Mouse (Mus musculus) cortical plate, adult 2 months (tissue): ENCODE results near the gene Gfod1. TPM values are rescaled to one million over a fixed set of nuclear protein-coding genes. Genes with fewer than 3 reads are reported as not detected.
A peak's percentile ranks its signal among the peaks of the same experiment; 100 is the strongest.

ENCODE experiments used
- H3K27ac ChIP-seq: fragments of 200-500 bp; 2 replicates; pipeline ENCODE4 v1.5.1; 2012; ENCODE audit warnings: low read length, control low read depth, inconsistent platforms; ENCODE audit not compliant: insufficient read depth
- H3K4me1 ChIP-seq: fragments of 200-500 bp; 2 replicates; pipeline ENCODE4 v1.6.1; 2011; ENCODE audit warnings: low read length; ENCODE audit not compliant: control insufficient read depth, insufficient read depth
- H3K4me3 ChIP-seq: fragments of 200-500 bp; 2 replicates; pipeline ENCODE4 v1.5.1; 2011; ENCODE audit warnings: mild to moderate bottlenecking, low read length, control low read depth; ENCODE audit not compliant: insufficient read depth
- CTCF ChIP-seq: fragments of 200-500 bp; IDR thresholded peaks from 2 replicates; pipeline ENCODE4 v1.5.1; 2011; ENCODE audit warnings: mild to moderate bottlenecking, control low read depth, low read length; ENCODE audit not compliant: insufficient read depth; ENCODE audit errors: extremely low read depth
- POLR2A ChIP-seq: fragments of 200-500 bp; IDR thresholded peaks from 2 replicates; pipeline ENCODE4 v1.6.1; 2011; ENCODE audit warnings: mild to moderate bottlenecking, low read length, control low read depth; ENCODE audit not compliant: insufficient read depth; ENCODE audit errors: extremely low read depth
- polyA plus RNA-seq: library from polyadenylated mRNA; depleted of rRNA; stranded (reverse); fragments of >200 nt; gene quantifications from 2 replicates; pipeline ENCODE4 v1.2.3, GENCODE M21; 2012

The Gfod1 gene
- polyA plus RNA-seq, 1 experiment, result 39.7 TPM

DNA sequence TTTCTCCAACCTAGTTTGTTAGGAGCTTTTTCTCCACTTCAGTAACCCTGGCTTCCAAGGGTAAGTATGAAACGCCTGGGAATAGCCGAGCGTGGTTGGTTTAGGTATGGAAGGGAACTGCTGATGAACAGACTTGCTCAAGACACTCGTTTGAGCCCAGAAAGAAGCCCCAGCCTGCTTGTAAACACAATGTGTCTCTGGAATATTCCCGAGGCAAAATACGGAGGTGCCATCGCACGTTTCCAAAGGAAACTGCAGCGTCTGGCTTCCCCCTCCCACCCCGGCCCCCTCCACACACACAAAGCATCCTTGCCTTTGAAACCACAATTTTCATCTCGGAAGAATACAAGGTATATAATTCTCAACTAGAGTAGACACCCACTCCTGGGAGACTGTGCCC lies 1.7 kb downstream of the Gfod1 start:
- Histone ChIP-seq H3K4me1 (peaks cover 8% of the 10 kb centered on the region), H3K4me3 (peak overlapping the region; percentile 79), H3K27ac (0 out of 2 replicates have a peak overlapping the region, but pooled peaks have one; percentile 73)
- no peak for TF ChIP-seq CTCF
- TF ChIP-seq POLR2A, result no peak

DNA sequence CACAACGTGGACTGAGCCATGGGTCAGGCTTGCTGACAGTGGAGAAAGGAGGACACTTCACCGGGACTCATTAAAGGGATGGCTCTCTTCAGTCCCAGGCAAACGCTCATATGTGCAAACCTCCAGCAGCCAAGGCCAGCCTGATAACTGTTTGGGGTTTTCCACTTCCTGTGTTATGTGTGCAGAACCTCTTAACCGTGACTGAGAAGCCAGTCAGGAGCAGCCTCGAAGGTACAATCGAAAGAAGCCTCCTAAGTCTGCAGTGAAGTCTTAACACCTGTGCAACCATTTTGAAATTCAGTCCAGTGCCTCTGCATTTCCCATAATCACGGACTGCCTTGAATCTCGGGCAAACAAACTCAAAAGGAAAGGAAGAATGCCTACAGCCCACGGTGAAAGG lies 3.1 kb downstream of the Gfod1 start:
- H3K4me3 ChIP-seq, result peak overlapping the region; percentile 79
- TF ChIP-seq POLR2A, result no peak
- TF ChIP-seq CTCF, result no peak
- peaks cover 11% of the 10 kb centered on the region for H3K4me1 ChIP-seq
- no peak overlapping the region for H3K27ac ChIP-seq

DNA sequence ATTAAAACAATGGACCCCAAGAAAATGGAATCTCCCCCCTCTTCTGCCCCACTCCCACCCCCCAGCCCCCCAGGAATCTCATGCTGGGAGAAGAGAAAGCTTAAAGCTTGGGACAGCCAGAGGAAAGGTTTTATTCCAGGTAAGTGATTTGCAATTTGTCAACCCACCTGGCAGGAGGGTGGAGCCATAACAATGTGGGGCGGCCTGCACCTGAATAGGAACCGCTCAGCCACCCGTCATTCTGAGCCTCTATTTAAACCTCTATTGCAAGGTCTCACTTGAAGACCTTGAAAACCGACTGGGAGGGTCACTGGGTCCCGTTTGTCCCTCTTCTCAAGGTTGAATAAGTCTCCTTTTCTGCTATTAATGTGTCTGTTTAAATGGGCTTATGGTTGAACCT lies 3.6 kb downstream of the Gfod1 start:
- Histone ChIP-seq H3K4me3 (peak overlapping the region; percentile 79), H3K4me1 (peaks cover 11% of the 10 kb centered on the region), H3K27ac (no peak overlapping the region)
- TF ChIP-seq CTCF (no peak), POLR2A (no peak)

DNA sequence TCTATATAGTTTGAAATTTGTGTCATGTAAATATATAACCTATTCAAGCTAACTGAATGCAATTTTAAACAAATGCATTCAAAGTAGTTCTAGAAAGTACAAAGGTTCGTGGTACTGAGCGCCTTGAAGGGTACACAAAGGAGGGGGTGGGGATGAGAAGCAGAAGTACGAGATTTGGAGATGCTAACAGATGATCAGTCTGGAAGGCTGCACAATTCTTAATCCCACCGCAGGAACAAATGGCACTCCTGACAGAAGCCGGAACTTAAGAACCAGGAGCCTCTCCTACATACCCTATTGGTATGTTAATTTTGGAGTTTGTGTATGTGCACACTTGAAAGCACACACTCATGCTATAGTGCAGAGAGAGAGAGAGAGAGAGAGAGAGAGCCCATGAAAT lies 4.8 kb downstream of the Gfod1 start:
- peaks cover 10% of the 10 kb centered on the region for H3K4me1 ChIP-seq
- no peak for TF ChIP-seq CTCF
- no peak for TF ChIP-seq POLR2A
- H3K27ac ChIP-seq, result no peak overlapping the region
- H3K4me3 ChIP-seq, result peak overlapping the region; percentile 79

DNA sequence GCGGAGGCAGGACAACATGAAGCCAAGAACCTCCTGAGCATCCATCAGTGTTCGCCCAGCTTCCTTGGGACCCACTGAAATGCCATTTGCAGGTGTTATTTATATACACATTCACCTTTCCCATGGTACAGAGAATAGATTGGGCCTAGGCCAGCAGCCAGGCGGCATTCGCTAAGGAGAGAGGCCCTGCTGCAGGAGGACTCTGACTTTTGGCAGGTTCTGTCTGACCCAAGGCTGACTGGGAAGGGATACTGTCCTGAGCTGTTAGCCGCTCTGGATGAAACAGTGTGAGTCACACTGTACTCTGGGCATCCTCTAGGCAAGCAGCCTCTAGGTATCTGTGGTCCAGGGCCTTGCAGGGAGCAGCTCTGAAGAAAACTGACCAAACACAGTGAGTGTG lies 6.4 kb downstream of the Gfod1 start:
- H3K4me1 ChIP-seq, result peaks cover 10% of the 10 kb centered on the region
- H3K4me3 ChIP-seq, result no peak overlapping the region
- TF ChIP-seq CTCF (no peak), POLR2A (no peak)
- no peak overlapping the region for H3K27ac ChIP-seq

DNA sequence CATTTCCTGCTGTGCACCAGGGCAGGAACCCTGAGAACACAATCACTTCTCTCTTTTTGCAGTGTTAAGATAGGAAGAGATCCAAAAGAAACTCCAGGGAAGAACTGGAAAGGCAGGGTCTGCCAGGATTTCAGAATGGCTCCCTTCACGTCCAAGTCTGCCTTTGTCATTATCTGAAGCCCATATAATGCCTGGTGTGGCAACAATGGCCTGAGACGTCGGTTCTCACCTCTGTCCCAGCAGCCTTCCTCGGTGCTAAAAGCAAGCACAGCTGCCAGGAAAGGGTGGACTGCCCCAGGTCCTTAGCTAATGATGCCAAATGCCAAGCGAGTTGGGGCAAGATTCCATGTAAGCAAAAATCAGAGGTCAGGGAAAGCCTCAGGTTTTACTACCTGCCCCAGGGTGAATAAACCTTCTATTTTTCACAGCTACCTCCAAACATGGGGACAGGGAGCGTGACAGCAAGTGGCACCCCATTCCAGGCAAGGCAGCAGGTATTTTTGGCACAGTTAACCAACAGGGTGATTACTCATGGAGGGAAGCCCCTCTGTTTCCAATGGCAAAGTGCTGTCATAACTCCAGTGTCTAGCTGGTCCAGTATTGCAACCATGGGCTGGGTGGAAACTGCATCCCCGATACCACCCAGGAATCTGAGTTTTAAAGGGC lies 7.7 kb downstream of the Gfod1 start:
- H3K4me3 ChIP-seq, result no peak overlapping the region
- no peak for TF ChIP-seq CTCF
- no peak for TF ChIP-seq POLR2A
- H3K27ac ChIP-seq, result no peak overlapping the region
- H3K4me1 ChIP-seq, result peaks cover 10% of the 10 kb centered on the region

DNA sequence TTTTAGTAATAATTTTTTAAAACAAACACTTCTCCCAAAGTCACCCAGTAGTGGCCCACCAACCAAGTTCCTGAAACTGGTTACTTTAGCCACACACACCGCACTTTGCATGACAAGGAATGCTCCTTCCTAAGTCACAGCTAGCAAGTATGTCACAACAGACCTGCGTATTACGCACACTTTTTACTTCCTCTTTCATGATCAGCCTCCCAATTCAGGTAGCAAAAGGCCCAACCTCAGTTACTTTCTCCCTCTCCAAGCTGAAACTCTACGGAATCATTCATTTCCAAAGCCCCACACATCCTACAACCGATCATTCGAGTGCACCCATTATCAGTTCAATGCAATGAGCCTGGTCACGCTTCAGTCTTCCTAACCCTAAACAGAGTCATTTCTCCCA lies 8.3 kb downstream of the Gfod1 start:
- no peak for TF ChIP-seq CTCF
- no peak for TF ChIP-seq POLR2A
- Histone ChIP-seq H3K4me1 (peaks cover 10% of the 10 kb centered on the region), H3K27ac (no peak overlapping the region), H3K4me3 (no peak overlapping the region)

DNA sequence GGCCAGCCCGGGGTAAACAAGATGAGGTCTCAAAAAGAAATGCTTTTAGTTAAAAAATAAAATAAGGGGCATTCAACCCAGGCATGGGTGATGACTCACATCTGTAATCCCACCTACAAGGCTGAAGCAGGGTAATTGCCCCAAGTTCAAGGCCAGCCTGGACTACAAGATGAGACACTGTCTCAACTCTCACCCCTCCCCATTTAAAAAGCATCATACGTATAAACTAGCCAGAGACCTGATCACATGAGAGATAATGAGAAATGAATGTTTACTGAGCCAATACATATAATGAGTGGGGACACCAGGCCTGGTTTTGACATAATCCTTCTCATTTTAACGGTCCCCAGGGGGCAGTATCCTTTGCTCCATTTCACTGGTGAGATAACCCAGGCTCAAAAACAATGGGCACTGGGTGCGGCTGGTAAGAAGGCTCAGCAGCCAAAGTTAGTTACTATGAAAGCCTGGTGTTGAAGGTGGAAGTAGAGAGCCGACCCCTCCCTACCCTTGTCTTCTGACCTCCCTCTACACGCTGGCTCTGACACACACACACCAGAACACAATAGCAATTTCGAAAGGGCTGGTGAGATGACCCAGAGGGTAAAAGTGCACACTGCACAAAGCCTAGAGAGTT lies 8.9 kb downstream of the Gfod1 start:
- TF ChIP-seq POLR2A (no peak), CTCF (no peak)
- Histone ChIP-seq H3K4me3 (no peak overlapping the region), H3K4me1 (peaks cover 10% of the 10 kb centered on the region), H3K27ac (no peak overlapping the region)

DNA sequence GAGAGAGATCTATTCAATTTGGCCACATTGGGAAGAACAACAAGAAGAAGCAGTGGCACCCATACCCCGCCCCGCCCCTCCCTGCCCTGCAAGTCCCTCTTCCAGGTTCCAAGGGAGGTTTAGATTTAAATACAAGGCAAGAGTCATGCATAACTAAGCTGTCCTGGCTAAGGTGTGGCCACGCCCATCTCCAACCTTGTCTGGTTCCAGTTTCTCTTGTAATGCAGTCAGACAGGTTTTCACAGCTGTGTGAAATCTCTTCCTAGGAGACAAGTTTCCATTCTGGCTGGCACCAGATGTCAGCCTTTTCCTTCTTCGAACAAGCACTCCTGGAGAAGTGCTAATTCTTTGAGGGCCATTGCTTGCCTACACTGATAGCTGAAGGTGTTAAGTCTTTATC lies 11.1 kb downstream of the Gfod1 start:
- Histone ChIP-seq H3K4me1 (peaks cover 14% of the 10 kb centered on the region), H3K4me3 (no peak overlapping the region), H3K27ac (no peak overlapping the region)
- no peak for TF ChIP-seq CTCF
- no peak for TF ChIP-seq POLR2A

DNA sequence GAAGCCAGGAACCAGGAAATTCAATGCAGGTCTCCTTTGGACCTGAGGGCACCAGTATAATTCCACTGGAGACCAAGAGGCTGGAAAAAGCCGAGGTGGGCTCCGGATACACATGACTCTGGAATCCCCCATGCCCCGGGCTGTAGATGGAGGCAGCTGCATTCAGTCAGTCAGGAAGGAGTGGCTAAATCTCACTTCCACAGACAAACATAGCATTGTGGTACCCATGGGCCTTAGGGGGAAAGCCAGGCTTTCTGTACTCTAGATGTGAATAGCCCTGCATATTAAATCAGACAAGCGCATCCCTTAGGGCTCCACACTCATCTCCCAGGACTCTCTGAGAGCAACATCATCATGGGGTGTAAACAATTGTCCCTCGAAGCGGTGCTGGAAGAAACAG lies 14.9 kb downstream of the Gfod1 start:
- Histone ChIP-seq H3K27ac (0 out of 2 replicates have a peak overlapping the region, but pooled peaks have one; percentile 28), H3K4me3 (no peak overlapping the region), H3K4me1 (peaks cover 13% of the 10 kb centered on the region)
- no peak for TF ChIP-seq POLR2A
- no peak for TF ChIP-seq CTCF
